ENCODE assay signal across 15 mouse cellular contexts in genomic region chr8:81707436-81707835, GRCm38 (mm10).
"Had no signal": no experiment of that assay in that cellular context is flagged by ENCODE, and none has a peak within 500 bp of the region (broad histone marks: within the 10 kb centered on the region; RNA-seq: fewer than 3 reads in every experiment).

No protein-coding gene starts in this region.

- H3K27me3 ChIP-seq: limb, embryonic 15.5 days; liver, embryonic 13.5 days; lung, embryonic 15.5 days; megakaryocyte, embryonic 14.5 days; midbrain, embryonic 15.5 days; neural tube, embryonic 13.5 days; stomach, embryonic 15.5 days had no signal

- ATAC-seq: liver, postnatal 0 days; midbrain, embryonic 15.5 days had no signal

- DNase-seq: kidney, adult 18-20 months; kidney, postnatal 36 days; liver, embryonic 13.5 days; liver, postnatal 0 days; lung, postnatal 14 days; retina, postnatal 1 day; thymus, postnatal 36 days had no signal

- H3K27ac ChIP-seq: kidney, postnatal 0 days; limb, embryonic 15.5 days; liver, embryonic 13.5 days; lung, embryonic 15.5 days; macrophage; midbrain, embryonic 15.5 days; neural tube, embryonic 13.5 days; stomach, embryonic 15.5 days had no signal

- H3K4me1 ChIP-seq: limb, embryonic 15.5 days; liver, embryonic 13.5 days; lung, embryonic 15.5 days; midbrain, embryonic 15.5 days; neural tube, embryonic 13.5 days; stomach, embryonic 15.5 days had no signal

- H3K4me3 ChIP-seq: limb, embryonic 15.5 days; liver, embryonic 13.5 days; lung, embryonic 15.5 days; megakaryocyte, embryonic 14.5 days; midbrain, embryonic 15.5 days; neural tube, embryonic 13.5 days; stomach, embryonic 15.5 days had no signal
